Mouse (Mus musculus): ENCODE data around the gene Sbf1. TPM values are rescaled to one million over a fixed set of nuclear protein-coding genes. Genes with fewer than 3 reads are reported as not detected.

Gene Sbf1
- polyA plus RNA-seq, 1 experiment from 2014 or later, result 81.8 TPM

GRCm38 (mm10) chr15:89258997-89259396 lies 56.1 kb downstream of the Sbf1 start:
- peaks cover 9% of the 10 kb centered on the region; the same call in 1 of the 2 replicates for H3K4me1 ChIP-seq (replicated peaks)
- ATAC-seq (ENCODE audit: low read depth), result no peak
- 94% methylated on average over 5 of the region's 5 CpGs for WGBS
- no peaks in the 10 kb centered on the region for H3K9me3 ChIP-seq
- no peak overlapping the region for H3K4me2 ChIP-seq
- no peak overlapping the region for H3K9ac ChIP-seq
- peaks cover 81% of the 10 kb centered on the region for H3K36me3 ChIP-seq
- H3K27ac ChIP-seq (replicated peaks), result no peak overlapping the region
- no peak overlapping the region for H3K4me3 ChIP-seq
- no peaks in the 10 kb centered on the region for H3K27me3 ChIP-seq

GRCm38 (mm10) chr15:89255330-89255729 lies 59.8 kb downstream of the Sbf1 start:
- Histone ChIP-seq H3K9ac (no peak overlapping the region), H3K9me3 (no peaks in the 10 kb centered on the region), H3K27me3 (no peaks in the 10 kb centered on the region), H3K4me1 (replicated peaks) (peaks cover 9% of the 10 kb centered on the region; the same call in 1 of the 2 replicates), H3K4me3 (no peak overlapping the region), H3K4me2 (no peak overlapping the region), H3K27ac (replicated peaks) (peak overlapping the region; percentile 18), H3K36me3 (peaks cover 79% of the 10 kb centered on the region)
- no peak for ATAC-seq (ENCODE audit: low read depth)
- WGBS, result 58% methylated on average over 4 of the region's 4 CpGs

DNA sequence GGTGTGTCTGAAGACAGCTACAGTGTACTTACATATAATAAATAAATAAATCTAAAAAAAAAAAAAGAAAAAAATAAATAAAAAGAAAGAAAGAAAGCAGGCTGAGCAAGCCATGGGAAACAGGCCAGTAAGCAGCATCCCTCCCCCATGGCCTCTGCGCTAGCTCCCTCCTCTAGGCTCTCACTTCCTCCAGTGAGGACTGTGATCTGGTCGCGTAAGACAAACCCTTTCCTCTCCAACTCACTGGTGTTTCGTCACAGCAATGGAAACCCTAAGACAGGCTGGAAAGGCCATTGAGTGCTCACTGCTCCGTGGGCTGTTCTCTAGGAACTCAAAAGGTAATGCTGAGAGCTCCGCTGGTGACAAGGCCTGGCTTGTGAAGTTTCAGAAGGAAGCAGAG lies 66.0 kb downstream of the Sbf1 start:
- Histone ChIP-seq H3K9me3 (no peaks in the 10 kb centered on the region), H3K27ac (replicated peaks) (no peak overlapping the region), H3K36me3 (peaks cover 60% of the 10 kb centered on the region), H3K27me3 (no peaks in the 10 kb centered on the region), H3K9ac (no peak overlapping the region), H3K4me1 (replicated peaks) (no peaks in the 10 kb centered on the region), H3K4me3 (no peak overlapping the region), H3K4me2 (no peak overlapping the region)
- 86% methylated on average over 6 of the region's 6 CpGs for WGBS
- ATAC-seq (ENCODE audit: low read depth), result no peak

GRCm38 (mm10) chr15:89241025-89241424 lies 74.1 kb downstream of the Sbf1 start:
- ATAC-seq (ENCODE audit: low read depth), result no peak
- Histone ChIP-seq H3K9me3 (no peaks in the 10 kb centered on the region), H3K36me3 (peaks cover 52% of the 10 kb centered on the region), H3K9ac (no peak overlapping the region), H3K27ac (replicated peaks) (no peak overlapping the region), H3K4me3 (no peak overlapping the region), H3K4me2 (no peak overlapping the region), H3K27me3 (no peaks in the 10 kb centered on the region), H3K4me1 (replicated peaks) (no peaks in the 10 kb centered on the region)
- 86% methylated on average over 2 of the region's 2 CpGs for WGBS

DNA sequence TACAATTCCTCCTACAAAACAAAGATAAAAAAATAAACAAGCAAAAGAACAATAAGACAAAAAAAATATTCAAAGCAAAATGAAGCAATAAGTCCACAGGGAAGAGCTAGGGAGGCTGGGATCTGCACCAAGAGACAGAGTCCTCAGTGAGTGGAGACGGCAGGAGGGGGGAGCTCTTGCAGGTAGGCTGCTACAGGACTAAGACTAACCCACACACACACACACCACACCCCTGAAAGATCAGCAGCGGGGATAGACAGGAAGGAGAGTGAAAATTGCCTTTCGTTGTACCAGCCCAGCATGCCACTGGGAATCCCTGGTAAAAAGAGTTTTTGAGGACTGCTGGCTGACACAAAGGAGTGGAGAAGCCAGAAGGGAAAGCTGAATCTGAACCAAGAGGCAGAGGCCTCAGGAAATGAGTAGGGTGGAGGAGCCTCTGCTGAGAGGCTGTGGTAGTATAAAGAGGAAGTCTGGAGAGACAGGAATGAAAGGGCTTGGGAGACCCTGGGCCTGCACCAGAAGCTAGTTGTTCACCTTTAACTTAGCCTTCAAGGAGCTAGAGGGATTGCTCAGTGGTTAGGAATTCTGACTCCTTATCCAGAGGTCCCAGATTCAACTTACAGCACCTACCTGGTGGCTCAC lies 75.2 kb downstream of the Sbf1 start:
- H3K4me2 ChIP-seq, result no peak overlapping the region
- H3K9me3 ChIP-seq, result no peaks in the 10 kb centered on the region
- peaks cover 44% of the 10 kb centered on the region for H3K36me3 ChIP-seq
- no peak for ATAC-seq (ENCODE audit: low read depth)
- WGBS, result 64% methylated on average over 3 of the region's 3 CpGs
- H3K4me3 ChIP-seq, result no peak overlapping the region
- no peaks in the 10 kb centered on the region for H3K27me3 ChIP-seq
- no peak overlapping the region for H3K9ac ChIP-seq
- H3K27ac ChIP-seq (replicated peaks), result 0 out of 2 replicates have a peak overlapping the region, but pooled peaks have one; percentile 13
- no peaks in the 10 kb centered on the region for H3K4me1 ChIP-seq (replicated peaks)

Small RNA genes lying within 50 kb of the gene (microRNA-seq; reads per million reads assigned to microRNA genes)
- not detected for gene Mir6959

Other genes starting within 250 kb of the Sbf1 start
- gene Trabd, start 240.2 kb downstream of the Sbf1 start, polyA plus RNA-seq (2015; fragmentation: Nextera tagmentation; extraction: Ambion mirVana), result 39.6 and 46.8 TPM in 2 replicates
- gene Selenoo, start 226.2 kb downstream of the Sbf1 start, polyA plus RNA-seq (2015; fragmentation: Nextera tagmentation; extraction: Ambion mirVana), result 21.0 and 21.9 TPM in 2 replicates
- 15.8 and 16.7 TPM in 2 replicates for gene Tubgcp6, start 192.2 kb downstream of the Sbf1 start, polyA plus RNA-seq (2015; fragmentation: Nextera tagmentation; extraction: Ambion mirVana)
- 23.9 and 26.7 TPM in 2 replicates for gene Hdac10, start 186.6 kb downstream of the Sbf1 start, polyA plus RNA-seq (2015; fragmentation: Nextera tagmentation; extraction: Ambion mirVana)
- 6.7 and 7.0 TPM in 2 replicates for gene Mapk12, start 174.6 kb downstream of the Sbf1 start, polyA plus RNA-seq (2015; fragmentation: Nextera tagmentation; extraction: Ambion mirVana)
- gene Mapk11, start 165.7 kb downstream of the Sbf1 start, polyA plus RNA-seq (2015; fragmentation: Nextera tagmentation; extraction: Ambion mirVana), result 35.8 and 40.2 TPM in 2 replicates
- 89.8 and 94.5 TPM in 2 replicates for gene Plxnb2, start 134.5 kb downstream of the Sbf1 start, polyA plus RNA-seq (2015; fragmentation: Nextera tagmentation; extraction: Ambion mirVana)
- gene Dennd6b, start 118.8 kb downstream of the Sbf1 start, polyA plus RNA-seq (2015; fragmentation: Nextera tagmentation; extraction: Ambion mirVana), result 68.9 and 71.8 TPM in 2 replicates
- gene Ppp6r2, start 103.8 kb downstream of the Sbf1 start, polyA plus RNA-seq (2015; fragmentation: Nextera tagmentation; extraction: Ambion mirVana), result 64.8 and 76.9 TPM in 2 replicates
- gene Adm2, start 7.4 kb upstream of the Sbf1 start, polyA plus RNA-seq (2015; fragmentation: Nextera tagmentation; extraction: Ambion mirVana), result not detected in 2 replicates
- gene Miox, start 19.1 kb upstream of the Sbf1 start, polyA plus RNA-seq (2015; fragmentation: Nextera tagmentation; extraction: Ambion mirVana), result not detected in 2 replicates
- gene Lmf2, start 40.3 kb upstream of the Sbf1 start, polyA plus RNA-seq (2015; fragmentation: Nextera tagmentation; extraction: Ambion mirVana), result 34.1 and 35.1 TPM in 2 replicates
- gene Ncaph2, start 40.4 kb upstream of the Sbf1 start, polyA plus RNA-seq (2015; fragmentation: Nextera tagmentation; extraction: Ambion mirVana), result 101 and 117 TPM in 2 replicates
- 10.9 and 11.3 TPM in 2 replicates for gene Sco2, start 58.5 kb upstream of the Sbf1 start, polyA plus RNA-seq (2015; fragmentation: Nextera tagmentation; extraction: Ambion mirVana)
- 2.0 and 2.2 TPM in 2 replicates for gene Tymp, start 61.7 kb upstream of the Sbf1 start, polyA plus RNA-seq (2015; fragmentation: Nextera tagmentation; extraction: Ambion mirVana)
- gene Odf3b, start 64.0 kb upstream of the Sbf1 start, polyA plus RNA-seq (2015; fragmentation: Nextera tagmentation; extraction: Ambion mirVana), result 0.27 and 1.9 TPM in 2 replicates
- not detected in 2 replicates for gene Klhdc7b, start 69.6 kb upstream of the Sbf1 start, polyA plus RNA-seq (2015; fragmentation: Nextera tagmentation; extraction: Ambion mirVana)
- not detected in 2 replicates for gene Syce3, start 95.2 kb upstream of the Sbf1 start, polyA plus RNA-seq (2015; fragmentation: Nextera tagmentation; extraction: Ambion mirVana)
- 0.73 and 1.7 TPM in 2 replicates for gene Cpt1b, start 110.6 kb upstream of the Sbf1 start, polyA plus RNA-seq (2015; fragmentation: Nextera tagmentation; extraction: Ambion mirVana)
- 6.1 and 7.3 TPM in 2 replicates for gene C730034F03Rik, start 114.3 kb upstream of the Sbf1 start, polyA plus RNA-seq (2015; fragmentation: Nextera tagmentation; extraction: Ambion mirVana)
- gene Gm44502, start 114.4 kb upstream of the Sbf1 start, polyA plus RNA-seq (2015; fragmentation: Nextera tagmentation; extraction: Ambion mirVana), result 0.17 TPM in 1 of 2 replicates, not detected in the other
- 81.4 and 82.2 TPM in 2 replicates for gene Chkb, start 114.6 kb upstream of the Sbf1 start, polyA plus RNA-seq (2015; fragmentation: Nextera tagmentation; extraction: Ambion mirVana)
- 77.3 and 78.0 TPM in 2 replicates for gene Mapk8ip2, start 138.6 kb upstream of the Sbf1 start, polyA plus RNA-seq (2015; fragmentation: Nextera tagmentation; extraction: Ambion mirVana)
- gene Arsa, start 162.1 kb upstream of the Sbf1 start, polyA plus RNA-seq (2015; fragmentation: Nextera tagmentation; extraction: Ambion mirVana), result 18.4 and 19.1 TPM in 2 replicates
- gene Shank3, start 184.3 kb upstream of the Sbf1 start, polyA plus RNA-seq (2015; fragmentation: Nextera tagmentation; extraction: Ambion mirVana), result 6.5 and 8.0 TPM in 2 replicates